Mouse (Mus musculus) C2C12 (cell line): ENCODE results near the gene Minpp1.

Source experiments
- CEBPB ChIP-seq: IDR thresholded peaks from one replicate; pipeline ENCODE4 v1.6.1; 2011; ENCODE audit warnings: low read depth, mild to moderate bottlenecking, control low read depth, moderate library complexity
- CTCF ChIP-seq: IDR thresholded peaks from one replicate; pipeline ENCODE4 v1.5.1; 2011; ENCODE audit not compliant: control insufficient read depth, insufficient read depth, insufficient read length
- MAX ChIP-seq: IDR thresholded peaks from one replicate; pipeline ENCODE4 v1.6.1; 2011; ENCODE audit warnings: mild to moderate bottlenecking, control low read depth
- MYOD1 ChIP-seq: IDR thresholded peaks from one replicate; pipeline ENCODE4 v1.6.1; 2011; ENCODE audit warnings: low read depth; ENCODE audit not compliant: control insufficient read depth, insufficient read length
- MYOG ChIP-seq: IDR thresholded peaks from one replicate; pipeline ENCODE4 v1.6.1; 2011; ENCODE audit not compliant: control insufficient read depth, insufficient read length; ENCODE audit errors: extremely low read depth
- USF1 ChIP-seq: IDR thresholded peaks from one replicate; pipeline ENCODE4 v1.6.1; 2011; ENCODE audit warnings: low read depth, mild to moderate bottlenecking, control low read depth, moderate library complexity

DNA sequence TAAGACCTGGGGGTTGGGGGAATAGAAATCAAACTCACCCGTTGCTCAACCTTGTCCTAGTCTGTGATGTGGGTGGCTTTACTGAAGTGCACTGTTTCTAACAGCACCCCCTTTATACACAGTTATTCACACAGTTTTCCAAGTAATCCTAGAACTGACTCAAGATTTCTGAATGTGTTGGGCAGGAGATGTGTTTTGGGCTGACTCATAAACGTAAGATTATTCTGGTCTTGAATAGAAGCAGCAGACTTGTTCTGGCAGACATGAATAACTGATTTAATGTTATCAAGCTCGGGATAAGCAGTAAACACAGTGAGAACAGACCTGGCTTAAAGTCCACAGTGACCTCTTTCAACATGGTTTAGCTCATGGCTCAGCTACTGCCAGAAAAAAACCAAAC is 65.9 kb downstream of the Minpp1 start:
- TF ChIP-seq CTCF = no peak
- TF ChIP-seq USF1 = no peak
- TF ChIP-seq MYOD1 = no peak
- no peak for TF ChIP-seq MYOG
- no peak for TF ChIP-seq CEBPB
- TF ChIP-seq MAX = no peak
